Mouse (Mus musculus): ENCODE measurements at regions not wholly inside any gene's neighbourhood (a gene's known extent, or its start where the extent isn't known, plus 50 kb on each side); places are given as distances from the start of the nearest gene placed in this dataset.

- no peak for ATAC-seq (ENCODE audit: low TSS enrichment)
Measured at GRCm38 (mm10) chr3:31394533-31394932, 84.4 kb upstream of the Slc7a14 start.

- no peak for ATAC-seq (ENCODE audit: low TSS enrichment)
Measured at GRCm38 (mm10) chr3:31389955-31390354, 79.8 kb upstream of the Slc7a14 start.

- peak; percentile 76; the same call in 1 of the 2 replicates for ATAC-seq (ENCODE audit: low TSS enrichment)
Measured at GRCm38 (mm10) chr3:31375678-31376077, 65.5 kb upstream of the Slc7a14 start.

GRCm38 (mm10) chr3:31374061-31374460 is 63.9 kb upstream of the Slc7a14 start:
- no peak for ATAC-seq (ENCODE audit: low TSS enrichment)

- ATAC-seq (ENCODE audit: low TSS enrichment): no peak
Measured at GRCm38 (mm10) chr3:31368259-31368658, 58.1 kb upstream of the Slc7a14 start.
